Mouse (Mus musculus): Measurements from ENCODE around the gene Il1rapl1. TPM values are rescaled to one million over a fixed set of nuclear protein-coding genes. Genes with fewer than 3 reads are reported as not detected.
"Not testable (repeated sequence)": the region's sequence is repeated elsewhere in the genome, so short reads cannot be mapped to it uniquely, and the experiment has no call there.

Il1rapl1 gene
- polyA plus RNA-seq, 2 experiments: not detected

- H3K4me1 ChIP-seq (replicated peaks; ENCODE audit: control insufficient read depth in 2 of 2, insufficient read depth in 2 of 2, low read length in 1 of 2): no peaks in the 10 kb centered on the region
- 70% methylated on average over 5 of the region's 5 CpGs for WGBS (ENCODE audit: insufficient replicate concordance)
- no peak overlapping the region for H3K4me3 ChIP-seq (ENCODE audit: insufficient read depth in 1 of 2, low read depth in 2 of 2, low read length in 2 of 2)
- TF ChIP-seq EP300 (IDR thresholded peaks at IDR 0.05; ENCODE audit: low read depth): no peak
- no peak overlapping the region for H3K4me2 ChIP-seq (ENCODE audit: low read depth)
- DNase-seq (ENCODE audit: low read depth in 3 of 3, low spot score in 3 of 3) (no peak), ATAC-seq (ENCODE audit: insufficient read depth) (no peak)
- H3K9ac ChIP-seq (replicated peaks): no peak overlapping the region
- no peak overlapping the region for H3K27ac ChIP-seq
- H3K27me3 ChIP-seq (ENCODE audit: control insufficient read depth, insufficient read depth, low read length): no peaks in the 10 kb centered on the region
- H3K36me3 ChIP-seq (replicated peaks; ENCODE audit: control insufficient read depth, insufficient read depth, low read depth): no peaks in the 10 kb centered on the region
- no peaks in the 10 kb centered on the region for H3K9me3 ChIP-seq (ENCODE audit: control insufficient read depth, low read length)
These were observed 612.8 kb downstream of the Il1rapl1 start for GRCm38 (mm10) chrX:87502604-87503003.

- no peak overlapping the region for H3K4me2 ChIP-seq (ENCODE audit: low read depth)
- 47% methylated on average over 1 of the region's 1 CpGs for WGBS (ENCODE audit: insufficient replicate concordance)
- H3K9ac ChIP-seq (replicated peaks): no peak overlapping the region
- no peak overlapping the region for H3K27ac ChIP-seq
- no peak for DNase-seq (ENCODE audit: low read depth in 3 of 3, low spot score in 3 of 3)
- no peak for ATAC-seq (ENCODE audit: insufficient read depth)
- H3K9me3 ChIP-seq (ENCODE audit: control insufficient read depth, low read length): no peaks in the 10 kb centered on the region
- no peaks in the 10 kb centered on the region for H3K27me3 ChIP-seq (ENCODE audit: control insufficient read depth, insufficient read depth, low read length)
- H3K36me3 ChIP-seq (replicated peaks; ENCODE audit: control insufficient read depth, insufficient read depth, low read depth): no peaks in the 10 kb centered on the region
- TF ChIP-seq CTCF (IDR thresholded peaks at IDR 0.05; ENCODE audit: low read depth) (no peak), EP300 (IDR thresholded peaks at IDR 0.05; ENCODE audit: low read depth) (no peak)
- H3K4me3 ChIP-seq (ENCODE audit: insufficient read depth in 1 of 2, low read depth in 2 of 2, low read length in 2 of 2): no peak overlapping the region
- H3K4me1 ChIP-seq (replicated peaks; ENCODE audit: control insufficient read depth in 2 of 2, insufficient read depth in 2 of 2, low read length in 1 of 2): no peaks in the 10 kb centered on the region
These were observed 632.0 kb downstream of the Il1rapl1 start for GRCm38 (mm10) chrX:87483416-87483815.

- WGBS (ENCODE audit: insufficient replicate concordance): 55% methylated on average over 11 of the region's 11 CpGs
- H3K4me1 ChIP-seq (replicated peaks; ENCODE audit: control insufficient read depth in 2 of 2, insufficient read depth in 2 of 2, low read length in 1 of 2): not testable (repeated sequence)
These were observed 877.3 kb downstream of the Il1rapl1 start for GRCm38 (mm10) chrX:87238191-87238590.

GRCm38 (mm10) chrX:87225280-87225679 is 890.2 kb downstream of the Il1rapl1 start:
- Histone ChIP-seq H3K27me3 (ENCODE audit: control insufficient read depth, insufficient read depth, low read length) (no peaks in the 10 kb centered on the region), H3K4me3 (ENCODE audit: insufficient read depth in 1 of 2, low read depth in 2 of 2, low read length in 2 of 2) (no peak overlapping the region), H3K9ac (replicated peaks) (no peak overlapping the region), H3K9me3 (ENCODE audit: control insufficient read depth, low read length) (no peaks in the 10 kb centered on the region), H3K36me3 (replicated peaks; ENCODE audit: control insufficient read depth, insufficient read depth, low read depth) (no peaks in the 10 kb centered on the region), H3K27ac (no peak overlapping the region), H3K4me1 (replicated peaks; ENCODE audit: control insufficient read depth in 2 of 2, insufficient read depth in 2 of 2, low read length in 1 of 2) (no peaks in the 10 kb centered on the region), H3K4me2 (ENCODE audit: low read depth) (no peak overlapping the region)
- DNase-seq (ENCODE audit: low read depth in 3 of 3, low spot score in 3 of 3): no peak
- no peak for ATAC-seq (ENCODE audit: insufficient read depth)
- TF ChIP-seq EP300 (IDR thresholded peaks at IDR 0.05; ENCODE audit: low read depth): no peak

More at GRCm38 (mm10) chrX:87238191-87238590, 877.3 kb downstream of the Il1rapl1 start:
- H3K4me2 ChIP-seq (ENCODE audit: low read depth); H3K27ac ChIP-seq; H3K4me3 ChIP-seq (ENCODE audit: insufficient read depth in 1 of 2, low read depth in 2 of 2, low read length in 2 of 2); H3K36me3 ChIP-seq (replicated peaks; ENCODE audit: control insufficient read depth, insufficient read depth, low read depth); H3K27me3 ChIP-seq (ENCODE audit: control insufficient read depth, insufficient read depth, low read length); H3K9ac ChIP-seq (replicated peaks); H3K9me3 ChIP-seq (ENCODE audit: control insufficient read depth, low read length): not testable (repeated sequence)
- peak; percentile 99 for ATAC-seq (ENCODE audit: insufficient read depth)
- DNase-seq (ENCODE audit: low read depth in 3 of 3, low spot score in 3 of 3): peak; percentile 76 to 83 (median 79)

- Histone ChIP-seq H3K27ac (no peak overlapping the region), H3K9me3 (ENCODE audit: control insufficient read depth, low read length) (no peaks in the 10 kb centered on the region), H3K9ac (replicated peaks) (no peak overlapping the region), H3K4me1 (replicated peaks; ENCODE audit: control insufficient read depth in 2 of 2, insufficient read depth in 2 of 2, low read length in 1 of 2) (no peaks in the 10 kb centered on the region), H3K4me2 (ENCODE audit: low read depth) (no peak overlapping the region), H3K36me3 (replicated peaks; ENCODE audit: control insufficient read depth, insufficient read depth, low read depth) (no peaks in the 10 kb centered on the region), H3K4me3 (ENCODE audit: insufficient read depth in 1 of 2, low read depth in 2 of 2, low read length in 2 of 2) (no peak overlapping the region), H3K27me3 (ENCODE audit: control insufficient read depth, insufficient read depth, low read length) (no peaks in the 10 kb centered on the region)
- DNase-seq (ENCODE audit: low read depth in 3 of 3, low spot score in 3 of 3) (no peak), ATAC-seq (ENCODE audit: insufficient read depth) (no peak)
- TF ChIP-seq CTCF (IDR thresholded peaks at IDR 0.05; ENCODE audit: low read depth) (no peak), EP300 (IDR thresholded peaks at IDR 0.05; ENCODE audit: low read depth) (no peak)
These were observed 1113.1 kb downstream of the Il1rapl1 start for GRCm38 (mm10) chrX:87002296-87002695.

- no peak overlapping the region for H3K4me3 ChIP-seq (ENCODE audit: insufficient read depth in 1 of 2, low read depth in 2 of 2, low read length in 2 of 2)
- no peak overlapping the region for H3K27ac ChIP-seq
- 50% methylated on average over 1 of the region's 1 CpGs for WGBS (ENCODE audit: insufficient replicate concordance)
- no peaks in the 10 kb centered on the region for H3K9me3 ChIP-seq (ENCODE audit: control insufficient read depth, low read length)
- H3K9ac ChIP-seq (replicated peaks): no peak overlapping the region
- no peak for DNase-seq (ENCODE audit: low read depth in 3 of 3, low spot score in 3 of 3)
- H3K27me3 ChIP-seq (ENCODE audit: control insufficient read depth, insufficient read depth, low read length): no peaks in the 10 kb centered on the region
- TF ChIP-seq CTCF (IDR thresholded peaks at IDR 0.05; ENCODE audit: low read depth): no peak
- no peak for TF ChIP-seq EP300 (IDR thresholded peaks at IDR 0.05; ENCODE audit: low read depth)
- H3K36me3 ChIP-seq (replicated peaks; ENCODE audit: control insufficient read depth, insufficient read depth, low read depth): no peaks in the 10 kb centered on the region
- no peak overlapping the region for H3K4me2 ChIP-seq (ENCODE audit: low read depth)
- no peaks in the 10 kb centered on the region for H3K4me1 ChIP-seq (replicated peaks; ENCODE audit: control insufficient read depth in 2 of 2, insufficient read depth in 2 of 2, low read length in 1 of 2)
- ATAC-seq (ENCODE audit: insufficient read depth): no peak
These were observed 1160.3 kb downstream of the Il1rapl1 start for GRCm38 (mm10) chrX:86955126-86955525.
